Mouse (Mus musculus) liver, adult 2 months (tissue): ENCODE results near the gene Surf4.

Source experiments
- CTCF ChIP-seq: fragments of 200-500 bp; IDR thresholded peaks from 2 replicates; pipeline ENCODE4 v1.5.1; 2011; ENCODE audit warnings: low read depth, low read length, control low read depth
- POLR2A ChIP-seq: fragments of 200-500 bp; IDR thresholded peaks from 2 replicates; pipeline ENCODE4 v1.6.1; 2011; ENCODE audit warnings: low read length, control low read depth; ENCODE audit not compliant: insufficient read depth; ENCODE audit errors: extremely low read depth

GRCm38 (mm10) chr2:26950411-26950810, 16.7 kb upstream of the Surf4 start:
- TF ChIP-seq CTCF (no peak), POLR2A (no peak)
